In genomic region chr7:130182551-130182950, GRCm38 (mm10) we compare ENCODE assay signal across 10 mouse cellular contexts.
A peak's percentile ranks its signal among the peaks of the same experiment; 100 is the strongest.
DNase-seq lines count a peak whose midpoint lies in the region; ATAC-seq lines count a peak whose summit lies in the region.
"Had no signal": no experiment of that assay in that cellular context is flagged by ENCODE, and none has a peak within 500 bp of the region (broad histone marks: within the 10 kb centered on the region; RNA-seq: fewer than 3 reads in every experiment).

No protein-coding gene starts in this region.

- 9% methylated on average over 18 of the region's 18 CpGs for WGBS in heart, embryonic 14.5 days
- 7% methylated on average over 18 of the region's 18 CpGs for WGBS in embryonic facial prominence, embryonic 13.5 days
- WGBS in limb, embryonic 13.5 days = 7% methylated on average over 18 of the region's 18 CpGs
- WGBS in neural tube, embryonic 12.5 days = 34% methylated on average over 18 of the region's 18 CpGs

- no peak for DNase-seq in heart, adult 9 months (ENCODE audit: low spot score in 2 of 2)
- DNase-seq in thymus, postnatal 36 days = no peak
- DNase-seq in spleen, postnatal 36 days (ENCODE audit: low spot score in 2 of 2) = no peak
- DNase-seq: cerebellum, adult 11 months had no signal

- peaks cover 4 to 10% of the 10 kb centered on the region in 2 experiments; a peak in 2 of 4 replicates for H3K4me1 ChIP-seq in heart, embryonic 14.5 days (ENCODE audit: control insufficient read depth in 2 of 2, insufficient read depth in 2 of 2, low read length in 2 of 2)
- peaks cover 30% of the 10 kb centered on the region for H3K4me1 ChIP-seq in embryonic facial prominence, embryonic 13.5 days
- H3K4me1 ChIP-seq in limb, embryonic 13.5 days = peaks cover 38% of the 10 kb centered on the region
- peaks cover 7% of the 10 kb centered on the region for H3K4me1 ChIP-seq in neural tube, embryonic 12.5 days

- H3K9me3 ChIP-seq in heart, embryonic 14.5 days (ENCODE audit: control insufficient read depth, low read length) = no peaks in the 10 kb centered on the region
- H3K9me3 ChIP-seq in embryonic facial prominence, embryonic 13.5 days = no peaks in the 10 kb centered on the region
- no peaks in the 10 kb centered on the region for H3K9me3 ChIP-seq in limb, embryonic 13.5 days
- H3K9me3 ChIP-seq in neural tube, embryonic 12.5 days = no peaks in the 10 kb centered on the region

- H3K9ac ChIP-seq in heart, embryonic 14.5 days (ENCODE audit: low read length) = peak overlapping the region; percentile 40; the same call in 1 of the 2 replicates
- no peak overlapping the region for H3K9ac ChIP-seq in embryonic facial prominence, embryonic 13.5 days
- peak overlapping the region; percentile 51; the same call in 1 of the 2 replicates for H3K9ac ChIP-seq in limb, embryonic 13.5 days
- no peak overlapping the region for H3K9ac ChIP-seq in neural tube, embryonic 12.5 days

- no peak for ATAC-seq in heart, embryonic 14.5 days (ENCODE audit: insufficient number of reproducible peaks, insufficient read depth, low FRiP score, low read depth)
- ATAC-seq in embryonic facial prominence, embryonic 13.5 days (ENCODE audit: insufficient number of reproducible peaks, insufficient read depth, low FRiP score, low TSS enrichment, low read depth) = no peak
- ATAC-seq in limb, embryonic 13.5 days (ENCODE audit: low FRiP score, low read depth) = no peak
- ATAC-seq in neural tube, embryonic 12.5 days (ENCODE audit: low FRiP score, low read depth) = no peak
- ATAC-seq in cerebellum, adult (ENCODE audit: insufficient number of reproducible peaks, low FRiP score, low TSS enrichment) = no peak
- ATAC-seq: CD4-positive, CD25-positive, alpha-beta regulatory T cell, adult 4 months had no signal

- H3K36me3 ChIP-seq in heart, embryonic 14.5 days (ENCODE audit: control insufficient read depth, insufficient read depth, low read length) = peaks cover 19% of the 10 kb centered on the region
- H3K36me3 ChIP-seq in embryonic facial prominence, embryonic 13.5 days = peaks cover 80% of the 10 kb centered on the region
- H3K36me3 ChIP-seq in limb, embryonic 13.5 days = peaks cover 74% of the 10 kb centered on the region
- peaks cover 37% of the 10 kb centered on the region for H3K36me3 ChIP-seq in neural tube, embryonic 12.5 days

- peak overlapping the region; percentile 15 to 31 for H3K4me3 ChIP-seq in heart, embryonic 14.5 days (ENCODE audit: control insufficient read depth in 1 of 2, insufficient read depth in 1 of 2, low read depth in 1 of 2, low read length in 2 of 2)
- H3K4me3 ChIP-seq in embryonic facial prominence, embryonic 13.5 days = no peak overlapping the region
- H3K4me3 ChIP-seq in limb, embryonic 13.5 days = peak overlapping the region; percentile 8; the same call in 1 of the 2 replicates
- no peak overlapping the region for H3K4me3 ChIP-seq in neural tube, embryonic 12.5 days

- H3K27me3 ChIP-seq in heart, embryonic 14.5 days (ENCODE audit: control insufficient read depth, insufficient read depth, low read length) = no peaks in the 10 kb centered on the region
- H3K27me3 ChIP-seq in embryonic facial prominence, embryonic 13.5 days = no peaks in the 10 kb centered on the region
- no peaks in the 10 kb centered on the region; the same call in 1 of the 2 replicates for H3K27me3 ChIP-seq in limb, embryonic 13.5 days
- no peaks in the 10 kb centered on the region for H3K27me3 ChIP-seq in neural tube, embryonic 12.5 days (replicated peaks)

- peak overlapping the region; percentile 57 for H3K4me2 ChIP-seq in heart, embryonic 14.5 days (ENCODE audit: low read length)
- H3K4me2 ChIP-seq in embryonic facial prominence, embryonic 13.5 days = peak overlapping the region; percentile 44
- H3K4me2 ChIP-seq in limb, embryonic 13.5 days (replicated peaks) = peak overlapping the region; percentile 54
- peak overlapping the region; percentile 36; the same call in 1 of the 2 replicates for H3K4me2 ChIP-seq in neural tube, embryonic 12.5 days (replicated peaks)

- H3K27ac ChIP-seq in heart, embryonic 14.5 days (replicated peaks in 1 of 2; ENCODE audit: control insufficient read depth in 1 of 2, insufficient read depth in 1 of 2, low read depth in 2 of 2, low read length in 2 of 2) = no peak overlapping the region
- H3K27ac ChIP-seq in embryonic facial prominence, embryonic 13.5 days = peak overlapping the region; percentile 81
- H3K27ac ChIP-seq in limb, embryonic 13.5 days = peak overlapping the region; percentile 89
- no peak overlapping the region for H3K27ac ChIP-seq in neural tube, embryonic 12.5 days

Comparison
In these comparisons a context has a peak if more than half of its experiments do, and no peak if none do; other contexts are left out.
1. H3K27ac ChIP-seq: peak in embryonic facial prominence, embryonic 13.5 days (single experiment) and limb, embryonic 13.5 days (single experiment); none in heart, embryonic 14.5 days (0 of 2) and neural tube, embryonic 12.5 days (single experiment).
2. H3K4me3 ChIP-seq: peak in heart, embryonic 14.5 days (2 of 2) and limb, embryonic 13.5 days (single experiment); none in embryonic facial prominence, embryonic 13.5 days (single experiment) and neural tube, embryonic 12.5 days (single experiment).
3. H3K9ac ChIP-seq: peak in heart, embryonic 14.5 days (single experiment) and limb, embryonic 13.5 days (single experiment); none in embryonic facial prominence, embryonic 13.5 days (single experiment) and neural tube, embryonic 12.5 days (single experiment).
4. Peak in every context shown above with its lines, with median percentiles within 50 percentile points of each other: H3K4me2 ChIP-seq.